Mouse (Mus musculus) layer of hippocampus, postnatal 36 days (tissue): ENCODE data around the gene Zfp853. TPM values are rescaled to one million over a fixed set of nuclear protein-coding genes. Genes with fewer than 3 reads are reported as not detected.

Experiments used
- DNase-seq, 2 experiments: peaks; one replicate each; pipeline ENCODE4 v3.0.0; 2022
- total RNA-seq, 2 experiments: library from RNA; stranded (reverse); gene quantifications; 2 replicates each; pipeline ENCODE4 v1.2.3; 2021

The Zfp853 gene
- 1 to 10 TPM; 4.7 to 4.8 TPM for total RNA-seq

- DNase-seq = no peak
Measured at GRCm38 (mm10) chr5:143293404-143293803, at the start of gene Zfp853. TSS of gene Zfp853 (minus strand) at chr5:143293623.

GRCm38 (mm10) chr5:143339603-143340002, 46.2 kb upstream of the Zfp853 start:
- no peak for DNase-seq

GRCm38 (mm10) chr5:143336559-143336958, 43.1 kb upstream of the Zfp853 start:
- DNase-seq = no peak

- DNase-seq = no peak
Measured at GRCm38 (mm10) chr5:143335089-143335460, 41.7 kb upstream of the Zfp853 start.

GRCm38 (mm10) chr5:143334418-143335088, 41.1 kb upstream of the Zfp853 start:
- no peak for DNase-seq

GRCm38 (mm10) chr5:143333872-143334271, 40.4 kb upstream of the Zfp853 start:
- peak; percentile 69 to 75 for DNase-seq

- DNase-seq = peak; percentile 91 to 92
Measured at GRCm38 (mm10) chr5:143328690-143329495, 35.5 kb upstream of the Zfp853 start, which contains the start of gene Zdhhc4. TSS of gene Zdhhc4 (minus strand) at chr5:143329256.

- DNase-seq = no peak
Measured at GRCm38 (mm10) chr5:143317288-143317610, 23.8 kb upstream of the Zfp853 start.

GRCm38 (mm10) chr5:143316605-143317287, 23.3 kb upstream of the Zfp853 start:
- DNase-seq = no peak

GRCm38 (mm10) chr5:143315514-143315888, 22.1 kb upstream of the Zfp853 start:
- no peak for DNase-seq

- peak; percentile 83 to 85 for DNase-seq
Measured at GRCm38 (mm10) chr5:143314730-143315513, 21.5 kb upstream of the Zfp853 start, which contains the start of gene E130309D02Rik. TSS of gene E130309D02Rik (minus strand) at chr5:143315360.

- no peak for DNase-seq
Measured at GRCm38 (mm10) chr5:143314183-143314729, 20.8 kb upstream of the Zfp853 start.

- DNase-seq = peak; percentile 73 to 77
Measured at GRCm38 (mm10) chr5:143311886-143312285, 18.5 kb upstream of the Zfp853 start.

GRCm38 (mm10) chr5:143309916-143310315, 16.5 kb upstream of the Zfp853 start:
- DNase-seq = no peak

GRCm38 (mm10) chr5:143308825-143309224, 15.4 kb upstream of the Zfp853 start:
- no peak for DNase-seq

- DNase-seq = no peak
Measured at GRCm38 (mm10) chr5:143304251-143304650, 10.8 kb upstream of the Zfp853 start.

- DNase-seq = no peak
Measured at GRCm38 (mm10) chr5:143301296-143301695, 7.9 kb upstream of the Zfp853 start.

- DNase-seq = peak in 1 of 2 experiments; percentile 43
Measured at GRCm38 (mm10) chr5:143299686-143300085, 6.3 kb upstream of the Zfp853 start.

GRCm38 (mm10) chr5:143298391-143298790, 5.0 kb upstream of the Zfp853 start:
- DNase-seq = no peak

GRCm38 (mm10) chr5:143297986-143298385, 4.6 kb upstream of the Zfp853 start:
- DNase-seq = no peak

GRCm38 (mm10) chr5:143295330-143295729, 1.9 kb upstream of the Zfp853 start:
- no peak for DNase-seq

- no peak for DNase-seq
Measured at GRCm38 (mm10) chr5:143294862-143295261, 1.4 kb upstream of the Zfp853 start.
